In the genomic region with DNA sequence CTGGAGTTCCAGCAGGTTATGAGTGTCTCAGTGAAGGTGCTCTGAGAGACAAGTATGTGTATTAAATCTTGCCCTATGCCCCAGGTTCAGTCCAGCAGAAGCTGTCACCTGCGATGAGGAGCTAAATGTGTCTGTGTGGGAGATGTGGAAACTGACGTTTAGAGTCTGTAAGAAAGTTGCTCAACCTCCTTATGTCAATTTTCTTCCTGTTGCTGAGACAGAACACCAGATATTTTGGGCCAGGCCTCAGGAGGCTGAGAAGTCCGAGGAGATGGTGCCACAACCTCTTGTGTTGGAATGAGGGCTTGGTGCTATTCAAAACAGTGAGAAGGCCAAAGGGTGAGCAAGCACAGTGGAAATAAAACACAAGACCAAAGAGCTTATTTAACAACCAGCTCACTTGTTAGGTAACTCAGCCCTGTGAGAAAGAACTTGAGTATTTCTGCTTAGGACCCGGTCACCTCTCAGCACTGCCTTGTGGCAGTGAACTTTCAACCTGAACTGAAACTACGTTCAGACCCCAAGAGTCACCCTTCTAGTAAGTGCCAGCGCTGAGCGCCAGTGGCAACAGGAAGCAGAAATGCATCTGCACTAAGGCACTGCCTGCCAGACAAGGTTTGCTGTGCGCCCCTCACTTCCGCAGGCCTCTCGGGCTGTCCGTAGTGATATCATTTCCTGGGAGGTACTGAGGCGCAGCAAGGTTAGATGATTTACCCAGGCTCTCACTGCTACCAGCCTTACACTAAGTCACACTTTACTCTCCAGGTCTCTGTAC, we compare ENCODE assay signal across 11 mouse cellular contexts. TPM values are rescaled to one million over a fixed set of nuclear protein-coding genes. Genes with fewer than 3 reads are reported as not detected.
DNase-seq lines count a peak whose midpoint lies in the region; ATAC-seq and TF ChIP-seq lines count a peak whose summit lies in the region.
"Had no signal": no experiment of that assay in that cellular context is flagged by ENCODE, and none has a peak within 500 bp of the region (broad histone marks: within the 10 kb centered on the region; RNA-seq: fewer than 3 reads in every experiment).

No protein-coding gene starts in this region.

- no peak overlapping the region for H3K27ac ChIP-seq in liver, embryonic 14.5 days
- no peak overlapping the region for H3K27ac ChIP-seq in midbrain, embryonic 16.5 days (ENCODE audit: low read length)
- H3K27ac ChIP-seq: layer of hippocampus, adult 2 months; neural tube, embryonic 12.5 days had no signal

- TF ChIP-seq EP300 in liver, embryonic 14.5 days (IDR thresholded peaks at IDR 0.05; ENCODE audit: low read depth) = no peak

- ATAC-seq in CD4-positive, CD25-positive, alpha-beta regulatory T cell, adult 4 months = peak; percentile 97
- 0 out of 2 replicates have a peak, but pooled peaks have one; percentile 35 for ATAC-seq in liver, embryonic 14.5 days (ENCODE audit: insufficient read depth)
- peak; percentile 97 for ATAC-seq in neutrophil, adult 5-6 weeks (ENCODE audit: extremely low read depth, insufficient number of reproducible peaks, low FRiP score, poor library complexity, severe bottlenecking)
- no peak for ATAC-seq in erythroblast, adult 5-6 weeks (replicated peaks; ENCODE audit: low FRiP score, poor library complexity, severe bottlenecking)
- no peak for ATAC-seq in midbrain, embryonic 16.5 days

- 31% methylated on average over 12 of the region's 12 CpGs for WGBS in liver, embryonic 14.5 days (ENCODE audit: insufficient replicate concordance)
- WGBS in midbrain, embryonic 16.5 days = 87% methylated on average over 12 of the region's 12 CpGs

- H3K4me1 ChIP-seq in liver, embryonic 14.5 days (replicated peaks; ENCODE audit: control insufficient read depth in 2 of 2, insufficient read depth in 2 of 2, low read length in 1 of 2) = no peaks in the 10 kb centered on the region
- H3K4me1 ChIP-seq in midbrain, embryonic 16.5 days (ENCODE audit: control insufficient read depth, insufficient read depth, low read length) = no peaks in the 10 kb centered on the region
- H3K4me1 ChIP-seq: neural tube, embryonic 12.5 days had no signal

- no peaks in the 10 kb centered on the region for H3K27me3 ChIP-seq in liver, embryonic 14.5 days (ENCODE audit: control insufficient read depth, insufficient read depth, low read length)
- no peaks in the 10 kb centered on the region for H3K27me3 ChIP-seq in midbrain, embryonic 16.5 days (ENCODE audit: control insufficient read depth, insufficient read depth, low read depth, low read length)
- H3K27me3 ChIP-seq: neural tube, embryonic 12.5 days had no signal

- H3K9me3 ChIP-seq in liver, embryonic 14.5 days (ENCODE audit: control insufficient read depth, low read length) = no peaks in the 10 kb centered on the region
- H3K9me3 ChIP-seq in midbrain, embryonic 16.5 days (replicated peaks; ENCODE audit: control insufficient read depth, low read length, poor library complexity, severe bottlenecking) = no peaks in the 10 kb centered on the region
- H3K9me3 ChIP-seq: neural tube, embryonic 12.5 days had no signal

- no peak overlapping the region for H3K4me3 ChIP-seq in liver, embryonic 14.5 days (ENCODE audit: insufficient read depth in 1 of 2, low read depth in 2 of 2, low read length in 2 of 2)
- H3K4me3 ChIP-seq in midbrain, embryonic 16.5 days (ENCODE audit: low read depth, low read length) = no peak overlapping the region
- H3K4me3 ChIP-seq: layer of hippocampus, adult 2 months; neural tube, embryonic 12.5 days had no signal

- H3K9ac ChIP-seq in liver, embryonic 14.5 days (replicated peaks) = no peak overlapping the region
- no peak overlapping the region for H3K9ac ChIP-seq in midbrain, embryonic 16.5 days (ENCODE audit: low read depth, low read length)
- H3K9ac ChIP-seq: neural tube, embryonic 12.5 days had no signal

- no peak overlapping the region for H3K4me2 ChIP-seq in liver, embryonic 14.5 days (ENCODE audit: low read depth)
- H3K4me2 ChIP-seq in midbrain, embryonic 16.5 days (ENCODE audit: low read length) = no peak overlapping the region
- H3K4me2 ChIP-seq: neural tube, embryonic 12.5 days had no signal

- no peaks in the 10 kb centered on the region for H3K36me3 ChIP-seq in liver, embryonic 14.5 days (replicated peaks; ENCODE audit: control insufficient read depth, insufficient read depth, low read depth)
- H3K36me3 ChIP-seq in midbrain, embryonic 16.5 days (ENCODE audit: control insufficient read depth, insufficient read depth, low read length) = no peaks in the 10 kb centered on the region
- H3K36me3 ChIP-seq: neural tube, embryonic 12.5 days had no signal

- peak; percentile 42 for DNase-seq in 416B (ENCODE audit: low read depth)
- DNase-seq in liver, embryonic 14.5 days (ENCODE audit: low read depth in 3 of 3, low spot score in 3 of 3) = peak in 1 of 3 experiments; percentile 22
- DNase-seq in urinary bladder, postnatal 36 days (ENCODE audit: low spot score in 2 of 2) = no peak

- TF ChIP-seq CTCF in liver, embryonic 14.5 days (IDR thresholded peaks at IDR 0.05; ENCODE audit: low read depth) = no peak

RNA-seq across cellular contexts. Expression of gene Msrb2, which starts 17.3 kb away (rescaled TPM):
- polyA plus RNA-seq in CD4-positive, CD25-positive, alpha-beta regulatory T cell, adult 4 months (2017; shearing (Covaris generic)) = 10 to 100 TPM; 28.2 to 30.7 TPM
- 5.5 and 6.5 TPM in 2 replicates for polyA plus RNA-seq in liver, embryonic 14.5 days (2012; rRNA removed)
- 8.4 and 9.9 TPM in 2 replicates for polyA plus RNA-seq in liver, embryonic 14.5 days (2014; fragmentation: Nextera tagmentation; extraction: Ambion mirVana)
- 6.4 and 6.5 TPM in 2 replicates for total RNA-seq in neutrophil, adult 5-6 weeks (2017)
- 4.6 and 9.8 TPM in 2 replicates for total RNA-seq in erythroblast, adult 5-6 weeks (2015; ENCODE audit: low replicate concordance)
- total RNA-seq in erythroblast, adult 5-6 weeks (2017; ENCODE audit: low replicate concordance) = 5.6 and 34.8 TPM in 2 replicates
- 6.7 TPM in 2 replicates for polyA plus RNA-seq in midbrain, embryonic 16.5 days (2015; fragmentation: Nextera tagmentation; extraction: Ambion mirVana)

RNA-seq across cellular contexts. Expression of gene Ptf1a, which starts 56.9 kb away (rescaled TPM):
- not detected for polyA plus RNA-seq in CD4-positive, CD25-positive, alpha-beta regulatory T cell, adult 4 months (2017; shearing (Covaris generic))
- 0.06 TPM in 1 of 2 replicates, not detected in the other for polyA plus RNA-seq in liver, embryonic 14.5 days (2012; rRNA removed)
- not detected in 2 replicates for polyA plus RNA-seq in liver, embryonic 14.5 days (2014; fragmentation: Nextera tagmentation; extraction: Ambion mirVana)
- total RNA-seq in neutrophil, adult 5-6 weeks (2017) = not detected in 2 replicates
- total RNA-seq in erythroblast, adult 5-6 weeks (2015; ENCODE audit: low replicate concordance) = not detected in 2 replicates
- not detected in 2 replicates for total RNA-seq in erythroblast, adult 5-6 weeks (2017; ENCODE audit: low replicate concordance)
- 0.14 TPM in 1 of 2 replicates, not detected in the other for polyA plus RNA-seq in midbrain, embryonic 16.5 days (2015; fragmentation: Nextera tagmentation; extraction: Ambion mirVana)
- total RNA-seq: layer of hippocampus, adult 2 months had no signal
- polyA plus RNA-seq: cortical plate, adult 2 months; testis, adult 2 months had no signal

Comparison
In these comparisons a context has a peak if more than half of its experiments do, and no peak if none do; other contexts are left out.
1. ATAC-seq: peak in CD4-positive, CD25-positive, alpha-beta regulatory T cell, adult 4 months (single experiment), liver, embryonic 14.5 days (single experiment) and neutrophil, adult 5-6 weeks (single experiment); none in erythroblast, adult 5-6 weeks (single experiment) and midbrain, embryonic 16.5 days (single experiment).